Mouse (Mus musculus) liver, postnatal 0 days (tissue): ENCODE measurements around the gene Limd2.

Source experiments
- CTCF ChIP-seq: sonication (generic); IDR thresholded peaks from 2 replicates; pipeline ENCODE4 v1.5.1; 2016; ENCODE audit warnings: antibody characterized with exemption, low read depth
- EP300 ChIP-seq: IDR thresholded peaks from 2 replicates; pipeline ENCODE4 v1.6.1; 2016; ENCODE audit warnings: antibody characterized with exemption, low read depth, mild to moderate bottlenecking

GRCm38 (mm10) chr11:106163546-106163945 is 2.9 kb upstream of the Limd2 start:
- TF ChIP-seq CTCF (no peak), EP300 (no peak; the same call in 1 of the 2 replicates)
